10 mouse cellular contexts compared by ENCODE assay signal in the genomic region with DNA sequence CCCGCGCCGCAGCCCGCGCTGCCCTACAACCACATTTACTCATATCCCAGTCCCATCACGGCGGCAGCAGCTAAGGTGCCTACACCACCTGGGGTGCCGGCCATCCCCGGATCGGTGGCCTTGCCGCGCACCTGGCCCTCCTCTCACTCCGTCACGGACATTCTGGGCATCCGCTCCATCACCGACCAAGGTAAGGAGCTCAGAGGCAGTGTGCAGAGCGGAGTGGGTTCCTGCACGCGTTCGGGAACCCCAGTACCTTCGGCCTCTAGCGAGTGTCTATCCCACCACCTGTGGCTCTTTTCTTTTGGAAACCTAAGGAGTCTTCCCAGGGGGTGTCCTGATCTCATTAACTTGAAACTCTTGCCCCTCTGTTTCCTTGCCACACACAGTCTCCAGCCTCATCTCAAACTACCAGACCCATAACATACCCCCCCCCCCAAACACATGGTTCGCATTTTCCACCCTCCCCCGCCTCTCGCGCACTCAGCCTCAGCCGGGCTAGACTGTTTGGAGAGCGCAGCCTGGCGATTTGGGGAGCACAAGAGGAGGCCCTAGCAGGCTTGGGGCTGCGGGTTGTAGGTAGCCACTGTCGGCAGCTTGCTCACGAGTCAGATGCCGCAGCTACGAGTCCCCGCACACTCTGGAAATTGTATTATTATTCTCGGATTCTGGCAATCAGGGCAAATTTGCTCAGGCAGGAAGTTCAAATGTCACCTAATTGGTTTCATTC. TPM values are rescaled to one million over a fixed set of nuclear protein-coding genes. Genes with fewer than 3 reads are reported as not detected.
DNase-seq lines count a peak whose midpoint lies in the region; ATAC-seq and TF ChIP-seq lines count a peak whose summit lies in the region.
"Had no signal": no experiment of that assay in that cellular context is flagged by ENCODE, and none has a peak within 500 bp of the region (broad histone marks: within the 10 kb centered on the region; RNA-seq: fewer than 3 reads in every experiment).

No protein-coding gene starts in this region.

- H3ac ChIP-seq in myocyte (ENCODE audit: control insufficient read depth, insufficient read length): no peak overlapping the region

- H3K4me2 ChIP-seq in heart, embryonic 16.5 days (ENCODE audit: low read depth, low read length): peak overlapping the region; percentile 71
- peak overlapping the region; percentile 45 for H3K4me2 ChIP-seq in hindbrain, embryonic 13.5 days
- peak overlapping the region; percentile 18 for H3K4me2 ChIP-seq in myocyte (ENCODE audit: low read depth)

- no peaks in the 10 kb centered on the region for H3K36me3 ChIP-seq in heart, embryonic 16.5 days (ENCODE audit: control insufficient read depth, insufficient read depth)
- peaks cover 0 to 6% of the 10 kb centered on the region in 2 experiments; a peak in 1 of 4 replicates for H3K36me3 ChIP-seq in MEL (ENCODE audit: control insufficient read depth in 1 of 2, insufficient read depth in 2 of 2, low read length in 2 of 2)
- H3K36me3 ChIP-seq in hindbrain, embryonic 13.5 days: no peaks in the 10 kb centered on the region
- H3K36me3 ChIP-seq in myocyte (ENCODE audit: control insufficient read depth, insufficient read depth): no peaks in the 10 kb centered on the region

- H3K9me3 ChIP-seq in heart, embryonic 16.5 days (replicated peaks; ENCODE audit: control insufficient read depth, low read length): no peaks in the 10 kb centered on the region
- no peaks in the 10 kb centered on the region for H3K9me3 ChIP-seq in MEL (replicated peaks; ENCODE audit: insufficient read depth, low read length)
- H3K9me3 ChIP-seq in hindbrain, embryonic 13.5 days: no peaks in the 10 kb centered on the region

- DNase-seq in heart, postnatal 36 days: no peak
- DNase-seq in MEL (ENCODE audit: low read depth, low spot score): peak; percentile 67
- no peak for DNase-seq in frontal cortex, postnatal 10 days (ENCODE audit: low spot score in 2 of 2)
- DNase-seq in urinary bladder, adult 2 months (ENCODE audit: low spot score): no peak
- DNase-seq in left cerebral cortex, postnatal 36 days (ENCODE audit: low spot score in 2 of 2): no peak
- DNase-seq: cerebellum, adult 9-11 months had no signal

- TF ChIP-seq POLR2A in MEL (IDR thresholded peaks at IDR 0.05; ENCODE audit: control insufficient read depth in 1 of 2, insufficient read depth in 1 of 2, low read depth in 1 of 2, low read length in 2 of 2, poor library complexity in 1 of 2) (no peak), myocyte (IDR thresholded peaks at IDR 0.05; ENCODE audit: insufficient read length, low read depth) (no peak)

- no peak for TF ChIP-seq CTCF in MEL (IDR thresholded peaks at IDR 0.05 in 2 of 3, conservative IDR thresholded peaks at IDR 0.05 in 1 of 3; ENCODE audit: control insufficient read depth in 1 of 3, insufficient read depth in 1 of 3, low read depth in 2 of 3, low read length in 3 of 3, poor library complexity in 1 of 3, severe bottlenecking in 1 of 3)

- peak overlapping the region; percentile 50 for H3K4me3 ChIP-seq in heart, embryonic 16.5 days (ENCODE audit: low read length)
- H3K4me3 ChIP-seq in MEL (ENCODE audit: control insufficient read depth in 1 of 2, insufficient read depth in 1 of 2, low read depth in 2 of 2, low read length in 2 of 2): peak overlapping the region; percentile 85 to 92
- peak overlapping the region; percentile 25; the same call in 1 of the 2 replicates for H3K4me3 ChIP-seq in hindbrain, embryonic 13.5 days
- no peak overlapping the region for H3K4me3 ChIP-seq in myocyte

- TF ChIP-seq EP300 in MEL (IDR thresholded peaks at IDR 0.05; ENCODE audit: low read depth in 1 of 2, low read length in 2 of 2): no peak

- H3K27me3 ChIP-seq in heart, embryonic 16.5 days (ENCODE audit: control insufficient read depth, insufficient read depth, low read length): peaks cover 81% of the 10 kb centered on the region
- H3K27me3 ChIP-seq in MEL (ENCODE audit: control insufficient read depth in 1 of 2, insufficient read depth in 2 of 2, low read length in 2 of 2): no peaks in the 10 kb centered on the region
- peaks cover 96% of the 10 kb centered on the region for H3K27me3 ChIP-seq in hindbrain, embryonic 13.5 days
- peaks cover 43% of the 10 kb centered on the region for H3K27me3 ChIP-seq in myocyte (ENCODE audit: control insufficient read depth, insufficient read depth, insufficient read length)

- H3K4me1 ChIP-seq in heart, embryonic 16.5 days (ENCODE audit: control insufficient read depth, insufficient read depth, low read length): peaks cover 6% of the 10 kb centered on the region
- H3K4me1 ChIP-seq in MEL (ENCODE audit: control insufficient read depth in 1 of 2, insufficient read depth in 2 of 2, low read length in 2 of 2): peaks cover 3 to 11% of the 10 kb centered on the region in 2 experiments; a peak in 2 of 4 replicates
- H3K4me1 ChIP-seq in hindbrain, embryonic 13.5 days (replicated peaks): peaks cover 25% of the 10 kb centered on the region

- H3K27ac ChIP-seq in heart, embryonic 16.5 days (ENCODE audit: low read length): no peak overlapping the region
- H3K27ac ChIP-seq in MEL (ENCODE audit: control insufficient read depth, low read depth, low read length): peak overlapping the region; percentile 73; the same call in 1 of the 2 replicates
- H3K27ac ChIP-seq in hindbrain, embryonic 13.5 days: no peak overlapping the region

- no peak for ATAC-seq in heart, embryonic 16.5 days (replicated peaks; ENCODE audit: extremely low read depth, insufficient read depth, low FRiP score)
- no peak for ATAC-seq in hindbrain, embryonic 13.5 days (ENCODE audit: low FRiP score)

- H3K79me2 ChIP-seq in MEL (ENCODE audit: control insufficient read depth, insufficient read depth, low read length, poor library complexity): peaks cover 4% of the 10 kb centered on the region
- no peaks in the 10 kb centered on the region for H3K79me2 ChIP-seq in myocyte (ENCODE audit: control insufficient read depth, insufficient read depth)

- H3K9ac ChIP-seq in heart, embryonic 16.5 days (ENCODE audit: low read length): no peak overlapping the region
- H3K9ac ChIP-seq in MEL (ENCODE audit: control insufficient read depth, low read depth, low read length, poor library complexity, severe bottlenecking): peak overlapping the region; percentile 70
- no peak overlapping the region for H3K9ac ChIP-seq in hindbrain, embryonic 13.5 days

- intact Hi-C loops in heart, postnatal 36 days (cut with DNase I): no loop called here
- intact Hi-C loops in left cerebral cortex, postnatal 36 days (cut with DNase I): loop anchor here (5.0 kb wide), 1 partner anchor 840 kb away; no protein-coding TSS in a partner anchor

- TF ChIP-seq RAD21 in MEL (IDR thresholded peaks at IDR 0.05; ENCODE audit: low read depth, low read length): no peak

- WGBS in heart, embryonic 16.5 days: under 1% methylated on average over 36 of the region's 36 CpGs
- WGBS in hindbrain, embryonic 13.5 days: under 1% methylated on average over 36 of the region's 36 CpGs

TF ChIP-seq in MEL, 35 proteins besides CTCF, POLR2A, EP300 and RAD21 (continues in another document):
- no peak for TF ChIP-seq NRF1 (IDR thresholded peaks at IDR 0.05; ENCODE audit: insufficient read depth, low read depth, low read length, poor library complexity, severe bottlenecking)
- no peak for TF ChIP-seq JUND (IDR thresholded peaks at IDR 0.05; ENCODE audit: low read depth, low read length)
- no peak for TF ChIP-seq CHD2 (IDR thresholded peaks at IDR 0.05; ENCODE audit: low read length)
- no peak for TF ChIP-seq ZMIZ1 (IDR thresholded peaks at IDR 0.05; ENCODE audit: low read depth, low read length)
- no peak for TF ChIP-seq GATA1 (IDR thresholded peaks at IDR 0.05; ENCODE audit: low read depth, low read length)
- no peak for TF ChIP-seq USF2 (IDR thresholded peaks at IDR 0.05; ENCODE audit: borderline replicate concordance in 1 of 2, insufficient read depth in 1 of 2, low read depth in 1 of 2, low read length in 2 of 2)
- TF ChIP-seq TCF12 (IDR thresholded peaks at IDR 0.05; ENCODE audit: low read depth, low read length): no peak
- no peak for TF ChIP-seq TAL1 (IDR thresholded peaks at IDR 0.05; ENCODE audit: low read length)
- no peak for TF ChIP-seq SIN3A (IDR thresholded peaks at IDR 0.05; ENCODE audit: low read length)
- no peak for TF ChIP-seq MEF2A (IDR thresholded peaks at IDR 0.05; ENCODE audit: extremely low read depth, insufficient replicate concordance, low read depth, low read length, poor library complexity, severe bottlenecking)
- no peak for TF ChIP-seq TBP (IDR thresholded peaks at IDR 0.05; ENCODE audit: low read depth, low read length)
- TF ChIP-seq MYB (IDR thresholded peaks at IDR 0.05; ENCODE audit: low read depth, low read length): no peak

TF ChIP-seq in myocyte, 11 proteins besides CTCF, POLR2A, EP300 and RAD21:
- no peak for TF ChIP-seq MAX (IDR thresholded peaks at IDR 0.05; ENCODE audit: low read depth)
- TF ChIP-seq TCF3 (IDR thresholded peaks at IDR 0.05; ENCODE audit: insufficient read length, low read depth): no peak
- TF ChIP-seq POLR2AphosphoS2 (IDR thresholded peaks at IDR 0.05; ENCODE audit: insufficient read length, low read depth): no peak
- TF ChIP-seq CEBPB (IDR thresholded peaks at IDR 0.05; ENCODE audit: insufficient read depth, poor library complexity, severe bottlenecking): no peak

RNA-seq across cellular contexts. Expression of gene Pax9, which starts 5.6 kb away (rescaled TPM):
- 1.6 and 2.4 TPM in 2 replicates for polyA plus RNA-seq in heart, embryonic 16.5 days (2015; fragmentation: Nextera tagmentation; extraction: Ambion mirVana)
- under 1 TPM; 0.08 to 0.25 TPM for total RNA-seq in heart, postnatal 36 days (2021)
- 1.7 and 2.5 TPM in 2 replicates for total RNA-seq in MEL (2012; rRNA removed)
- polyA plus RNA-seq in MEL (2012; ENCODE audit: insufficient read depth in 1 of 2, insufficient read length in 2 of 2, low read depth in 1 of 2, low replicate concordance in 2 of 2, missing spikeins in 1 of 2): 1 to 10 TPM in 1 of 2 experiments, not detected in 1; 4.5 TPM
- 0.05 and 0.23 TPM in 2 replicates for polyA plus RNA-seq in hindbrain, embryonic 13.5 days (2015; fragmentation: Nextera tagmentation; extraction: Ambion mirVana)
- 0.02 TPM for polyA plus RNA-seq in myocyte (2012; fragmentation: generic; extraction: Trizol)
- polyA plus RNA-seq in urinary bladder, adult 2 months (2012; rRNA removed): 0.03 TPM in 1 of 2 replicates, not detected in the other
- not detected for total RNA-seq in left cerebral cortex, postnatal 36 days (2021)
- total RNA-seq: layer of hippocampus, adult 8-10 months had no signal

Comparison
In these comparisons a context has a peak if more than half of its experiments do, and no peak if none do; other contexts are left out.
1. H3K4me2 ChIP-seq: peak in every context shown above with its lines; median percentile 71 in heart, embryonic 16.5 days; 45 in hindbrain, embryonic 13.5 days; 18 in myocyte.